Mouse (Mus musculus): Measurements from ENCODE around the gene Fzd1.

Gene Fzd1

DNA sequence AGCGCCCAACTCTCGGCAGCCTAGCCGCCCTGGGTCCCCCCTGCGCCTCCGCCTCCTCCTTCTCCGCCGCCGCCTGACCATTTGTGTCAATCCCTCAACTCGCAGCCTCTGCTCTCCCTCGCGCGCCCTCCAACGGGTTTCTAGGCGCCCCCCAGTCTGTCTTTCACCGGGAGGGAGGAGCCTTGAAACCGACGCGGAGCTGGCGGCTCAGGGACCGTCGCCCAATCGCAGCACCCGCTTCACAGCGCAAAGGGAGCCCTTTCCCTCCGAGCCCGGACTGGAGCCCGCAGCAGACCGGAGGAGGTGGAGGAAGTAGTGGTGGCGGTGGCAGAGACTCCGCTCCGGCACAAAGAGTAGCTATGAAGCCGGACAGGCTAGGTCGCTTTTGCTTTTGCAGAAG, at the start of gene Fzd1:
TSS of gene Fzd1 (minus strand) at position 134 of the 400 bp plus-strand sequence.
- peak in 1 of 2 experiments; percentile 5 for DNase-seq

DNA sequence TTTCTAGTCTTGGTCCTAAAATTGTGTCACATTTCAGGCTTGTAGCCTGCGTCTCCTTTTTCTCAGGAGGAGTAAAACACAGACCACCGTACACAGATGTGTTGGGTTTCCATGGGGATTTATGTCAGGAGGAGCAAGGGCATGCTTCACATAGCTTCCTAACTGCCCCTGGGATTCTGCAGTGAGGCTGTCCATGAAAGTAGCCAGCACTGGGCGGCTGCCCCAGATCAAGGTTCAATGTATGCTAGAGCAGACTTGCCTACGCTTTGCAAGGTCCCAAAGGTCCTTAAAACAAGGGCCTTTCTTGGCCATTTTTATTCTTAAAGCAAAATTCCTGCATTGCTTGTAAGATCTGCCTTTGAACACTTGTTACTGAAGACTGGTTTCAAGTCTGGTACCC, 47.4 kb upstream of the Fzd1 start:
- DNase-seq, result no peak

DNA sequence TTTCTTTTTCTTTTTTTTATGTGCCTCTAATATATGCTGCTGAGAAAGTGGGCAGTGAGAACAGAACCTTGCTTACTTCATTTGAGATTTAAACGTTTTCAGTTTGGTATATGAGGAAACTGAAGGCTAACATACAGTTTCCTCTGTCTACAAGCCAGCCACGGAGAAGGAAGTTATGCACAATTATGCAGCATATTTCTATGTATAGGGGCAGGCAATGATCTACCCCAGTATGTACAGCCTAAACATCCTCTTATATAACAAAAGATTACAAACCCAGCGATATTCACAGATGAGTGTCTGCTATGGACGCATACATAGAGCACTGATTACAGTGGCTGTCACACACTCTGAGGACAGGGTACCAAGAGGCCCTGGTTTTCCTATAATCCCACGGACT, 45.9 kb upstream of the Fzd1 start:
- no peak for DNase-seq

- DNase-seq, result no peak
Observed at GRCm38 (mm10) chr5:4801971-4802370, 44.1 kb upstream of the Fzd1 start.

DNA sequence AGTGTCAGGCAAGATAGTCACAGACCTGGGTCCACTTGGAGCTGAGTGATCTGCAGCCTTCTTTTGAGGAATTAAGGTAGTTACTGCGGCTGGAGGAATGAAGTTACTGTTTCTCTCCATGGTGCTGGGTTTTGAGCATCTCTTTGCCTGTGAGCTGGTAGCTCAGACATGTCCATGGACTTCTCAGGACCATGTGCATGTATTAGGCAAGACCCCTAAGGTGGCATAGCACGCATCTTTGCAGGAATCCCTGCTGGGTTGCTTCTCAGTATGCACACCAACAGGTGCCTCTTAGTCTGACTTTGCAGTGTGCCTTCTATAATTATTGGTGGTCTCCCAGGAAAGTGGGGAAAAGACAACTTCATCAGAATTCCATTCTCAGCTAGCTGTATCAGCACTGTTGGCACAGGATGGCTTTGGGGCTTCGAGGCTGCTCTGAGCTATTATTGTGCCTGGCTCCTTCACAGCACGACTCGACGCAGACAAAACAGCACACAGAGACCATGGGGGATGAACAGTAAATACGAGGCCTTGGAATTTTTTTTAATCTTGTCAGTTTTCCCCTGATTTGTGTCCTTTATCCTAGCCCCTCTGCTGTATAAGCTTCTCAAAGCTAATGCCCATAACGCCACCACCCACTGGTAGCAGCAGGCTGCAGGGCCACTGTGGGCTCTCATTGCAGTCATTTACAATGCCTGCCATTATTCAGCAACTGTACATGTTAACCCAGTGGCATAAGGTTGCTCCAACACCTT, 43.4 kb upstream of the Fzd1 start:
- DNase-seq, result no peak

DNA sequence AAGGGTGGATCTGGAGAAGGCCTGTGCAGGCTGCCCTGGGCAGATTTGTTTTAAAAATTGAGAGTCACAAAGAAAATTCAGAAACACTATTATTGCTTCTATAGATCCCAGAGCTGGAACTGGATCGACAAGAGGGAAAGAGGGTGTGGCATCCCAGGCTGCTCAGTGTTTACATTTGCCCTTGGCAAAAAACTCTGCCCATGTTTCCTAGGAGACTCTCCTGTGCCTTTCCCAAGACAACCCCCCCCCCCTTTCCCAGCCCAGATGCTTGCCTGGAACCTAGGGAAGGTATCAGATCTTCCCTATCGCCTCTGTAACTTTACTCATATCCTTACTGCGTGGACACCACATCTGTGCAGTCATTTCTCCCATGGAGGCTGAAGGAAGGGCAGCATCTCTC, 33.4 kb upstream of the Fzd1 start:
- no peak for DNase-seq

GRCm38 (mm10) chr5:4790265-4790664, 32.4 kb upstream of the Fzd1 start:
- no peak for DNase-seq

- DNase-seq, result no peak
Observed at GRCm38 (mm10) chr5:4788484-4788883, 30.6 kb upstream of the Fzd1 start.

- no peak for DNase-seq
Observed at GRCm38 (mm10) chr5:4786816-4787215, 29.0 kb upstream of the Fzd1 start.

DNA sequence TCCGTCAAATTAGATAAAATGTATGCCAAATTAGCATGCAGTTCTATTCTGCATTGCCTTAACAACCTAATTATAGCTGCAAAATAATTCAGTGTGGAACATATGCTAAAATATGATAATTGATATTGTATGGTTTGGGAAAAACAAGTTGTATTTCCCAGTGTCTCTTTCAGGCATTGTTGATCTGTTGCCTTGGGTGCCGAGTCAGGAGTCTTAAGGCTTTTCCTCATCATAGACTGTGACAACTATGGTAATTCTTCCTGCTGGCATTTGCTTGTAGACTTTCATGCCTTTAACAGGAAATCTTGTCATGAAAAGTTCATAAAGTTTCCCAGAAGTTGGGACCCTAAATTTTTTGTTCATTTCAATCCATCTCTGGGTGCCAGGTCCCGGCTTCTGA, 20.4 kb upstream of the Fzd1 start:
- DNase-seq, result no peak

GRCm38 (mm10) chr5:4776495-4776894, 18.7 kb upstream of the Fzd1 start:
- no peak for DNase-seq

GRCm38 (mm10) chr5:4773090-4773772, 15.4 kb upstream of the Fzd1 start:
- DNase-seq, result no peak

- no peak for DNase-seq
Observed at GRCm38 (mm10) chr5:4770609-4771008, 12.8 kb upstream of the Fzd1 start.

- DNase-seq, result no peak
Observed at GRCm38 (mm10) chr5:4767896-4768295, 10.1 kb upstream of the Fzd1 start.

- DNase-seq, result no peak
Observed at GRCm38 (mm10) chr5:4766719-4767118, 8.9 kb upstream of the Fzd1 start.

DNA sequence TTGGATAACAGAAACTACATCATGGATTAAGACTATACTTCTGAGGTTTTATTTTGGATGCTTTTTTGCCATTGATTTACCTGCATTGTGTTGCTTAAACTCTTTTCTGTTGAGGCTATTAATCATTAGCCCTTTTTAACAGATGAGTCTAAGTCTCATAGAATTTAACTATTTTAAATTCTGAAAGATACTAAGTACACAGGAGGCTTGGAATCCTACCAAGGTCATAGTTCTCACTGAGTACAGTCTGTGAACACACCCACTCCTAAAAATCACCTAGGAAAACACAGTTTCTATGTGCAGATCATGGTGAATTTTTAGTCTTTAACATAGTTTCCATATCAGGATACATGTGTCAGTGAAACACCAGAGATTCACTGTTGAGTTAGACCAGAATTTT, 4.1 kb upstream of the Fzd1 start:
- DNase-seq, result no peak

GRCm38 (mm10) chr5:4758331-4759080, 671 bp upstream of the Fzd1 start:
- DNase-seq, result no peak

DNA sequence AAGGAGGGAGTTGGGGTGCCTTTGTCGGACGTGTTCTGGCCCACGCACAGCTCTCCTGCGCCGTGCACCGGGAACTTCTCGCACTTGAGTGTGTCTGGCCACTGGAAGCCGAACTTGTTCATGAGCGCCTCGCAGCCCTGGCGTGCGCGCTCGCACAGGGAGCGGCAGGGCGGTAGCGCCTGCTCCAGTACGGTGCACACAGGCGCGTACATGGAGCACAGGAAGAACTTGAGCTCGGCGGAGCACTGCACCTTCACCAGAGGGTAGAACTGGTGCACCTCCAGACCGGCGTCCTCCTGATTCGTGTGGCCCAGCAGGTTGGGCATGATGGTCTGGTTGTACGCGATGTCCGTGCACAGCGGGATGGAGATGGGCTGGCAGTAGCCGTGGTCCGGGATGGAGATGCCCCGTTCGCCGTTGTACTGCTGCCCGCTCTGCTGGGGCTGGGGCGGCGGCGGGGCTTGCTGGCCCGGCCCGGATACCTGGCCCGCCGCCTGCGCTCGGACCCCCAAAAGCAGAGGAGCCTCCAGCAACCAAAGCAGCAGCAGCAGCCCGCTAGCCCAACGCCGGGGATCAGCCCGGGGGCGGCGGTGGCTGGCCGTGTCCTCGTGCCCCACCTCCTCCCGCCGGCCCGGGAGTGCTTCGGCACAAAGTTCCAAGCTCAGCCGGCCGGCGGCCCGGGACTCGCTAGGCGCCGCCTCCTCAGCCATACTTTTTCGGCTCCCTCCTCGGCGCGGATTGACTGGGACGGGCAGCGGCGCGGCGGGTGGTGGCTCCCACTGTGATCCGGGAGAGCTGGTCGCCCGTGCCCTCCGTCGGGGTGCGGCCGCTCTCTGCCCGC, 744 bp downstream of the Fzd1 start:
- no peak for DNase-seq

- no peak for DNase-seq
Observed at GRCm38 (mm10) chr5:4756001-4756681, 1.7 kb downstream of the Fzd1 start.

- no peak for DNase-seq
Observed at GRCm38 (mm10) chr5:4755326-4755725, 2.5 kb downstream of the Fzd1 start.

DNA sequence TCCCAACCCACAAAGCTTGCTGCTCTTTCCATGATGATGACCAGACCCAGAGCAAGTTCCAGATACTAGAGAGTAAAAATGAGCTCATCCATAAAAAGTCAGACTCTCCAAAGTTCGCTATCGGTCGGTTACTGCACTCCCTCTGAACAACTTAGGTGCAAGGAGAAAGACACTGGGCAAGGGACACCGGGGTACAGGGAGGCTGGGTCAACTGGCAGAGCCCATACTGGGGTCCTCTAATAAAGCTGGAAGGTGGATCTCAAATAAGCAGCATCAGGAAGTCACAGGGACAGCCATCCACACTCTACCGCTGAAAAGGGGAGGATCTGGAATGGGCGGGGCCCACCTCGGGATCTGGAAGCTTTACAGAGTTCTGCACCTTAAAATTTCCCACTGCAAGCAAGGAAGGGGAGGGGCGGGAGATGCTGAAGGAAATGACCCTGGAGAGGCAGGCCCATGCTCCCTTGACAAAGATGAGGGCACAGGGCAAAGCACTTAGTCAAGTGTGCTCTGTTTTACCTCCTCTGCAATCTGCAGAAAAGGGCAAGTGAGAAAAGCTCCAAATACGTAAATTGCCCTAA, 3.0 kb downstream of the Fzd1 start:
- no peak for DNase-seq

DNA sequence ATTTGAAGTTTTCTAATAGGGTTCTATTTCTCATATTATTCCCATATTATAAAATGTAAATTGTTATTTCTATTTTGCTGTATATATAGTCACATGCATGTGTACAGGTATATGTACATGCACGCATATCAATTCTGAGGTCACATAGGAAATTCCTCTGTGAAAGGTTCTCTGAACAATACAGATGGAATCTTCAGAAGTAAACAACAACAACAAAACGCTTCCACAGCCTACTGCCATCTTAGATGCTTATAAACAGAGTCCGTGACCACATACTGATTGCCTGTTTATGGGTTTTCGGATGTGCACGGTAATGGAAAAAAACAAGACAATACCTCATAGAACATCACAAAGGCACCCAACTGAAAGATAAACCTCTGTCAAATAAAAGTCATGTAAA, 4.7 kb downstream of the Fzd1 start:
- no peak for DNase-seq

All from thymus, postnatal 36 days (tissue).